Mouse (Mus musculus) small intestine, adult 2 months (tissue): Measurements from ENCODE around the gene Olfr1418.

Experiments used
- CTCF ChIP-seq: fragments of 200-500 bp; IDR thresholded peaks from 2 replicates; pipeline ENCODE4 v1.5.1; 2012; ENCODE audit warnings: low read depth, mild to moderate bottlenecking, control low read depth, inconsistent platforms, low read length, moderate library complexity, mixed read lengths; ENCODE audit not compliant: insufficient replicate concordance, insufficient read length; ENCODE audit errors: extremely low read depth
- POLR2A ChIP-seq: fragments of 200-500 bp; IDR thresholded peaks from 2 replicates; pipeline ENCODE4 v1.6.1; 2012; ENCODE audit warnings: low read depth, mild to moderate bottlenecking, control low read depth, inconsistent platforms, low read length, moderate library complexity

GRCm38 (mm10) chr19:11807822-11808221 is 53.0 kb downstream of the Olfr1418 start:
- TF ChIP-seq POLR2A (no peak), CTCF (no peak)
